Mouse (Mus musculus) neural tube, embryonic 15.5 days (tissue): ENCODE measurements around the gene Olfr1427. TPM values are rescaled to one million over a fixed set of nuclear protein-coding genes. Genes with fewer than 3 reads are reported as not detected.
A peak's percentile ranks its signal among the peaks of the same experiment; 100 is the strongest.
"Not testable (repeated sequence)": the region's sequence is repeated elsewhere in the genome, so short reads cannot be mapped to it uniquely, and the experiment has no call there.

Experiments used
- ATAC-seq: fragments of 200-750 bp; cut with Nextera tagmentation; 2 replicates; pipeline ENCODE4 v1.8.0; 2017; ENCODE audit warnings: mild to moderate bottlenecking, moderate TSS enrichment, moderate library complexity; ENCODE audit not compliant: low FRiP score
- H3K27ac ChIP-seq: fragments of 300-500 bp; sonication (generic); replicated peaks from 2 replicates; pipeline ENCODE4 v1.5.1; 2015; ENCODE audit warnings: mild to moderate bottlenecking, inconsistent platforms
- H3K27me3 ChIP-seq: fragments of 300-500 bp; sonication (generic); replicated peaks from 2 replicates; pipeline ENCODE4 v1.6.1; 2015; ENCODE audit warnings: inconsistent platforms
- H3K36me3 ChIP-seq: fragments of 300-500 bp; sonication (generic); 2 replicates; pipeline ENCODE4 v1.6.1; 2015; ENCODE audit warnings: inconsistent platforms
- H3K4me1 ChIP-seq: fragments of 300-500 bp; sonication (generic); 2 replicates; pipeline ENCODE4 v1.6.1; 2015; ENCODE audit warnings: inconsistent platforms
- H3K4me2 ChIP-seq: fragments of 300-500 bp; sonication (generic); 2 replicates; pipeline ENCODE4 v1.6.1; 2015; ENCODE audit warnings: inconsistent platforms, mild to moderate bottlenecking, moderate library complexity
- H3K4me3 ChIP-seq: fragments of 300-500 bp; sonication (generic); replicated peaks from 2 replicates; pipeline ENCODE4 v1.5.1; 2015; ENCODE audit warnings: mild to moderate bottlenecking, inconsistent platforms
- H3K9ac ChIP-seq: fragments of 300-500 bp; sonication (generic); replicated peaks from 2 replicates; pipeline ENCODE4 v1.6.1; 2015; ENCODE audit warnings: mild to moderate bottlenecking, inconsistent platforms
- H3K9me3 ChIP-seq: fragments of 300-500 bp; sonication (generic); replicated peaks from 2 replicates; pipeline ENCODE4 v1.6.1; 2016; ENCODE audit warnings: inconsistent platforms
- WGBS: fragments of 180-500 bp; shearing (Covaris S2); methylation state at CpG from one replicate; pipeline ENCODE4 v1.1.7; 2015; ENCODE audit warnings: mixed read lengths; 5-methylcytosine and 5-hydroxymethylcytosine counted together
- polyA plus RNA-seq: library from polyadenylated mRNA; unstranded; fragments of >200 nt; fragmentation: Nextera tagmentation; extraction: Ambion mirVana; gene quantifications from 2 replicates; pipeline ENCODE4 v1.2.1, GENCODE M21; 2015

The Olfr1427 gene
- polyA plus RNA-seq = not detected in 2 replicates

- Histone ChIP-seq H3K36me3 (no peaks in the 10 kb centered on the region), H3K9me3 (no peaks in the 10 kb centered on the region), H3K27me3 (no peaks in the 10 kb centered on the region), H3K4me1 (no peaks in the 10 kb centered on the region), H3K4me2 (no peak within 1 kb of the TSS), H3K4me3 (no peak within 1 kb of the TSS), H3K27ac (no peak within 1 kb of the TSS), H3K9ac (no peak within 1 kb of the TSS)
- no peak for ATAC-seq
- WGBS = 90% methylated on average over 2 of the region's 2 CpGs
These were observed at the start of gene Olfr1427 for GRCm38 (mm10) chr19:12103234-12103633. Gene Olfr1427, minus strand, starts transcription at chr19:12103334.

- Histone ChIP-seq H3K4me1 (0 out of 2 replicates have a peak, but pooled peaks cover 3% of the 10 kb centered on the region), H3K9me3 (no peaks in the 10 kb centered on the region), H3K4me3 (no peak overlapping the region), H3K36me3 (no peaks in the 10 kb centered on the region), H3K4me2 (no peak overlapping the region), H3K27ac (no peak overlapping the region), H3K9ac (no peak overlapping the region), H3K27me3 (no peaks in the 10 kb centered on the region)
- no peak for ATAC-seq
- WGBS = 88% methylated on average over 3 of the region's 3 CpGs
These were observed 42.3 kb upstream of the Olfr1427 start for GRCm38 (mm10) chr19:12145452-12145851.

GRCm38 (mm10) chr19:12143356-12143755 is 40.2 kb upstream of the Olfr1427 start:
- Histone ChIP-seq H3K4me3 (no peak overlapping the region), H3K4me1 (0 out of 2 replicates have a peak, but pooled peaks cover 3% of the 10 kb centered on the region), H3K27me3 (no peaks in the 10 kb centered on the region), H3K9me3 (no peaks in the 10 kb centered on the region), H3K4me2 (no peak overlapping the region), H3K36me3 (no peaks in the 10 kb centered on the region), H3K9ac (no peak overlapping the region), H3K27ac (0 out of 2 replicates have a peak overlapping the region, but pooled peaks have one; percentile 24)
- 31% methylated on average over 1 of the region's 1 CpGs for WGBS
- ATAC-seq = peak; percentile 69

- Histone ChIP-seq H3K9ac (no peak overlapping the region), H3K4me3 (no peak overlapping the region), H3K9me3 (no peaks in the 10 kb centered on the region), H3K27ac (no peak overlapping the region), H3K36me3 (no peaks in the 10 kb centered on the region), H3K4me1 (no peaks in the 10 kb centered on the region), H3K27me3 (no peaks in the 10 kb centered on the region), H3K4me2 (no peak overlapping the region)
- no peak for ATAC-seq
- WGBS = 38% methylated on average over 2 of the region's 2 CpGs
These were observed 31.2 kb upstream of the Olfr1427 start for GRCm38 (mm10) chr19:12134289-12134688.

- no peaks in the 10 kb centered on the region for H3K4me1 ChIP-seq
These were observed 20.0 kb upstream of the Olfr1427 start, which contains the start of gene Olfr76 for GRCm38 (mm10) chr19:12123103-12123502. Gene Olfr76, minus strand, starts transcription at chr19:12123203.

GRCm38 (mm10) chr19:12116464-12116863 is 13.3 kb upstream of the Olfr1427 start:
- Histone ChIP-seq H3K36me3 (no peaks in the 10 kb centered on the region), H3K27me3 (no peaks in the 10 kb centered on the region), H3K4me1 (no peaks in the 10 kb centered on the region), H3K4me2 (no peak overlapping the region), H3K4me3 (no peak overlapping the region), H3K9ac (no peak overlapping the region), H3K9me3 (no peaks in the 10 kb centered on the region), H3K27ac (no peak overlapping the region)
- no peak for ATAC-seq
- WGBS = 97% methylated on average over 3 of the region's 3 CpGs

More at GRCm38 (mm10) chr19:12123103-12123502, 20.0 kb upstream of the Olfr1427 start, which contains the start of gene Olfr76:
- Histone ChIP-seq H3K4me3 (no peak within 1 kb of the TSS), H3K4me2 (no peak within 1 kb of the TSS), H3K27ac (no peak within 1 kb of the TSS), H3K36me3 (no peaks in the 10 kb centered on the region), H3K9me3 (no peaks in the 10 kb centered on the region), H3K9ac (no peak within 1 kb of the TSS), H3K27me3 (no peaks in the 10 kb centered on the region)
- 57% methylated on average over 3 of the region's 3 CpGs for WGBS
- ATAC-seq = no peak

- WGBS = 83% methylated on average over 1 of the region's 1 CpGs
- H3K27ac ChIP-seq = no peak within 1 kb of the TSS
- no peak for ATAC-seq
- H3K4me3 ChIP-seq = no peak within 1 kb of the TSS
- H3K9me3 ChIP-seq = no peaks in the 10 kb centered on the region
- no peak within 1 kb of the TSS for H3K4me2 ChIP-seq
- H3K9ac ChIP-seq = no peak within 1 kb of the TSS
- H3K4me1 ChIP-seq = no peaks in the 10 kb centered on the region
- H3K27me3 ChIP-seq = no peaks in the 10 kb centered on the region
- no peaks in the 10 kb centered on the region for H3K36me3 ChIP-seq
These were observed 12.7 kb upstream of the Olfr1427 start, which contains the start of gene Olfr1428 for GRCm38 (mm10) chr19:12115797-12116196. Gene Olfr1428, minus strand, starts transcription at chr19:12115897.

- Histone ChIP-seq H3K4me2 (no peak overlapping the region), H3K36me3 (no peaks in the 10 kb centered on the region), H3K27ac (no peak overlapping the region), H3K9me3 (no peaks in the 10 kb centered on the region), H3K4me3 (no peak overlapping the region), H3K9ac (no peak overlapping the region), H3K4me1 (no peaks in the 10 kb centered on the region), H3K27me3 (no peaks in the 10 kb centered on the region)
- WGBS = 82% methylated on average over 1 of the region's 1 CpGs
- no peak for ATAC-seq
These were observed 10.7 kb upstream of the Olfr1427 start for GRCm38 (mm10) chr19:12113807-12114206.

GRCm38 (mm10) chr19:12104541-12104940 is 1.4 kb upstream of the Olfr1427 start:
- Histone ChIP-seq H3K27ac (no peak overlapping the region), H3K4me1 (no peaks in the 10 kb centered on the region), H3K36me3 (no peaks in the 10 kb centered on the region), H3K4me3 (no peak overlapping the region), H3K27me3 (no peaks in the 10 kb centered on the region), H3K4me2 (no peak overlapping the region), H3K9me3 (no peaks in the 10 kb centered on the region), H3K9ac (no peak overlapping the region)
- 62% methylated on average over 1 of the region's 1 CpGs for WGBS
- ATAC-seq = no peak

- no peaks in the 10 kb centered on the region for H3K4me1 ChIP-seq
- no peak for ATAC-seq
- no peak within 1 kb of the TSS for H3K4me3 ChIP-seq
- no peaks in the 10 kb centered on the region for H3K9me3 ChIP-seq
- H3K9ac ChIP-seq = no peak within 1 kb of the TSS
- no peak within 1 kb of the TSS for H3K4me2 ChIP-seq
- no peak within 1 kb of the TSS for H3K27ac ChIP-seq
- H3K36me3 ChIP-seq = no peaks in the 10 kb centered on the region
- 81% methylated on average over 1 of the region's 1 CpGs for WGBS
- no peaks in the 10 kb centered on the region for H3K27me3 ChIP-seq
These were observed 11.2 kb downstream of the Olfr1427 start, which contains the start of gene Olfr1426 for GRCm38 (mm10) chr19:12091913-12092312. Gene Olfr1426, minus strand, starts transcription at chr19:12092013.

- not testable (repeated sequence) for H3K36me3 ChIP-seq, H3K27ac ChIP-seq, H3K4me3 ChIP-seq, ATAC-seq, H3K9me3 ChIP-seq, H3K27me3 ChIP-seq, H3K4me1 ChIP-seq, H3K9ac ChIP-seq, H3K4me2 ChIP-seq
- WGBS = 84% methylated on average over 4 of the region's 4 CpGs
These were observed 25.5 kb downstream of the Olfr1427 start, which contains the start of gene Olfr1425 for GRCm38 (mm10) chr19:12077631-12078030. Gene Olfr1425, minus strand, starts transcription at chr19:12077731.

- H3K36me3 ChIP-seq, ATAC-seq, H3K9ac ChIP-seq, H3K4me1 ChIP-seq, H3K27me3 ChIP-seq, H3K9me3 ChIP-seq, H3K4me2 ChIP-seq, H3K27ac ChIP-seq, H3K4me3 ChIP-seq: not testable (repeated sequence)
- 84% methylated on average over 1 of the region's 1 CpGs for whole genome bisulfite sequencing
These were observed 33.6 kb downstream of the Olfr1427 start for GRCm38 (mm10) chr19:12069546-12069945.
